ENCODE assay signal across 8 mouse cellular contexts in the genomic region with DNA sequence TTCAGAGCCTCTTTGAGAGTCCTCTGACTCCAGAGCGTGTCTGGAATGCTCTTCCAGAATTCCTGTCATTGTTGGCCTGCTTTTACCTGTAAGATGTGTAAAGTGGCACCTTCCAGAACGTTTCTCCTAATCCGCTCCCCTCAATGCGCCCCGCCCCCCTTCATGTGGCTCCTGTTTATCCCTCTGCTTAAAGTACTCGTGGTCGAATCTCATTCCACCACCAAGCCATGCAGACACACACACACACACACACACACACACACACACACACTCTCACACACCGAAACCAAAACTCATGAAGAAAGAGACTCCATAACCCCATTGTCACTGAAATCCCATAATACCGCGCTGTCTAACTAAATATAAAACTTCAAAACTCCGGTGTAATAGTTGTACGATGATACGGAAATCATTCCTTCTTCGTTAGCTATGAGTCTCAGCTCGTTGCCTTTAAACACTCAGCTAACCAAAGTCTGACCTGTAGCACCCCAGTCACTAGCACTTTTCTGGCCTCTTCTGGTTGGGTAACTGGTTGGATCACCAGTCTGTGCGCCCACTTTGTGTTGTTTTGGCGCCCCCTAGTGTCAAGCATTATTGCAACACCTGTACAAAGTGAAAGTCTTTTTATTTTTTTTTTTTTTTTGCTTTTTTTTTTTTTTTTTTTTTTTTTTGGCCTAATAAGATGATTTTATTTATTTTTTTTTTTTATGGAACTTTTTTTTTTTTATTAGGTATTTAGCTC. TPM values are rescaled to one million over a fixed set of nuclear protein-coding genes. Genes with fewer than 3 reads are reported as not detected.
DNase-seq lines count a peak whose midpoint lies in the region; ATAC-seq and TF ChIP-seq lines count a peak whose summit lies in the region.

No protein-coding gene starts in this region.

- no peak for TF ChIP-seq POLR2A in brain, embryonic 14.5 days (IDR thresholded peaks at IDR 0.05; ENCODE audit: borderline replicate concordance, extremely low read depth, insufficient read depth, insufficient read length, poor library complexity, severe bottlenecking)

- 0 out of 2 replicates have a peak, but pooled peaks cover 2% of the 10 kb centered on the region for H3K4me1 ChIP-seq in heart, embryonic 13.5 days
- H3K4me1 ChIP-seq in kidney, postnatal 0 days (replicated peaks; ENCODE audit: insufficient read depth, low read length) = no peaks in the 10 kb centered on the region
- H3K4me1 ChIP-seq in liver, embryonic 12.5 days = peaks cover 13% of the 10 kb centered on the region
- H3K4me1 ChIP-seq in stomach, embryonic 14.5 days (ENCODE audit: control insufficient read depth, insufficient read depth, low read length) = no peaks in the 10 kb centered on the region

- peak overlapping the region; percentile 20 for H3K4me3 ChIP-seq in heart, embryonic 13.5 days
- no peak overlapping the region for H3K4me3 ChIP-seq in kidney, postnatal 0 days (replicated peaks; ENCODE audit: low read depth, low read length)
- no peak overlapping the region for H3K4me3 ChIP-seq in liver, embryonic 12.5 days
- no peak overlapping the region for H3K4me3 ChIP-seq in stomach, embryonic 14.5 days (ENCODE audit: low read depth, low read length)

- no peaks in the 10 kb centered on the region for H3K27me3 ChIP-seq in heart, embryonic 13.5 days (replicated peaks)
- H3K27me3 ChIP-seq in kidney, postnatal 0 days (ENCODE audit: insufficient read depth, low read length) = no peaks in the 10 kb centered on the region
- H3K27me3 ChIP-seq in liver, embryonic 12.5 days (replicated peaks) = no peaks in the 10 kb centered on the region
- H3K27me3 ChIP-seq in stomach, embryonic 14.5 days (ENCODE audit: control insufficient read depth, insufficient read depth, low read length) = no peaks in the 10 kb centered on the region

- no peaks in the 10 kb centered on the region for H3K9me3 ChIP-seq in heart, embryonic 13.5 days
- H3K9me3 ChIP-seq in kidney, postnatal 0 days (replicated peaks; ENCODE audit: low read length) = no peaks in the 10 kb centered on the region
- H3K9me3 ChIP-seq in liver, embryonic 12.5 days (replicated peaks) = no peaks in the 10 kb centered on the region
- H3K9me3 ChIP-seq in stomach, embryonic 14.5 days (ENCODE audit: control insufficient read depth, low read depth, low read length) = no peaks in the 10 kb centered on the region

- peak overlapping the region; percentile 44 for H3K4me2 ChIP-seq in heart, embryonic 13.5 days
- peak overlapping the region; percentile 23; the same call in 1 of the 2 replicates for H3K4me2 ChIP-seq in kidney, postnatal 0 days (ENCODE audit: low read length)
- H3K4me2 ChIP-seq in liver, embryonic 12.5 days = peak overlapping the region; percentile 11; the same call in 1 of the 2 replicates
- H3K4me2 ChIP-seq in stomach, embryonic 14.5 days (replicated peaks; ENCODE audit: low read depth, low read length) = 0 out of 2 replicates have a peak overlapping the region, but pooled peaks have one; percentile 3

- H3K36me3 ChIP-seq in heart, embryonic 13.5 days = no peaks in the 10 kb centered on the region
- H3K36me3 ChIP-seq in kidney, postnatal 0 days (ENCODE audit: insufficient read depth, low read length) = no peaks in the 10 kb centered on the region
- no peaks in the 10 kb centered on the region for H3K36me3 ChIP-seq in liver, embryonic 12.5 days
- no peaks in the 10 kb centered on the region for H3K36me3 ChIP-seq in stomach, embryonic 14.5 days (ENCODE audit: control insufficient read depth, insufficient read depth, low read length)

- DNase-seq in B cell, adult 2 months = peak; percentile 91
- peak; percentile 89 for DNase-seq in brain, embryonic 14.5 days (ENCODE audit: low read depth)
- peak; percentile 91 for DNase-seq in kidney, postnatal 0 days (ENCODE audit: low spot score)
- DNase-seq in natural killer cell, adult 2 months (ENCODE audit: low spot score in 2 of 2) = peak; percentile 83 to 87

- ATAC-seq in erythroid progenitor cell, adult 5-6 weeks (replicated peaks; ENCODE audit: low FRiP score, poor library complexity, severe bottlenecking) = peak; percentile 86
- no peak; the same call in 1 of the 2 replicates for ATAC-seq in heart, embryonic 13.5 days (ENCODE audit: extremely low read depth, insufficient number of reproducible peaks, low FRiP score, low TSS enrichment)
- ATAC-seq in kidney, postnatal 0 days (replicated peaks; ENCODE audit: low FRiP score, low read depth) = peak; percentile 84
- peak; percentile 69 for ATAC-seq in liver, embryonic 12.5 days
- peak; percentile 67; the same call in 1 of the 2 replicates for ATAC-seq in stomach, embryonic 14.5 days (ENCODE audit: insufficient number of reproducible peaks, insufficient read depth, low FRiP score, low read depth)

- H3K27ac ChIP-seq in heart, embryonic 13.5 days (replicated peaks) = no peak overlapping the region
- no peak overlapping the region for H3K27ac ChIP-seq in kidney, postnatal 0 days
- H3K27ac ChIP-seq in liver, embryonic 12.5 days = no peak overlapping the region
- H3K27ac ChIP-seq in stomach, embryonic 14.5 days (ENCODE audit: low read length) = no peak overlapping the region

- peak; percentile 77 for TF ChIP-seq CTCF in brain, embryonic 14.5 days (IDR thresholded peaks at IDR 0.05; ENCODE audit: borderline replicate concordance, extremely low read depth, insufficient read depth, insufficient read length)
- TF ChIP-seq CTCF in kidney, postnatal 0 days (IDR thresholded peaks at IDR 0.05; ENCODE audit: low read depth) = peak; percentile 88

- peak overlapping the region; percentile 50; the same call in 1 of the 2 replicates for H3K9ac ChIP-seq in heart, embryonic 13.5 days
- H3K9ac ChIP-seq in kidney, postnatal 0 days (ENCODE audit: low read depth, low read length) = no peak overlapping the region
- no peak overlapping the region for H3K9ac ChIP-seq in liver, embryonic 12.5 days
- H3K9ac ChIP-seq in stomach, embryonic 14.5 days (replicated peaks; ENCODE audit: low read depth, low read length) = no peak overlapping the region

- 41% methylated on average over 17 of the region's 17 CpGs for WGBS in heart, embryonic 13.5 days
- WGBS in kidney, postnatal 0 days = 39% methylated on average over 17 of the region's 17 CpGs
- 41% methylated on average over 17 of the region's 17 CpGs for WGBS in liver, embryonic 12.5 days (ENCODE audit: insufficient replicate concordance)
- 45% methylated on average over 17 of the region's 17 CpGs for WGBS in stomach, embryonic 14.5 days

RNA-seq across cellular contexts. Expression of gene Sf3b5, which starts 8.2 kb away (rescaled TPM):
- polyA plus RNA-seq in brain, embryonic 14.5 days (2012; rRNA removed) = 30.1 and 53.7 TPM in 2 replicates
- total RNA-seq in erythroid progenitor cell, adult 5-6 weeks (2015; ENCODE audit: low replicate concordance) = 4.7 and 6.7 TPM in 2 replicates
- 3.7 and 5.6 TPM in 2 replicates for total RNA-seq in erythroid progenitor cell, adult 5-6 weeks (2017; ENCODE audit: low replicate concordance)
- polyA plus RNA-seq in heart, embryonic 13.5 days (2015; fragmentation: Nextera tagmentation; extraction: Ambion mirVana) = 28.9 and 32.3 TPM in 2 replicates
- 36.5 and 37.2 TPM in 2 replicates for polyA plus RNA-seq in kidney, postnatal 0 days (2015; fragmentation: Nextera tagmentation; extraction: Ambion mirVana)
- 30.7 and 32.9 TPM in 2 replicates for polyA plus RNA-seq in liver, embryonic 12.5 days (2016; fragmentation: Nextera tagmentation; extraction: Ambion mirVana)
- 45.9 and 47.4 TPM in 2 replicates for polyA plus RNA-seq in stomach, embryonic 14.5 days (2014; fragmentation: Nextera tagmentation; extraction: Ambion mirVana)

RNA-seq across cellular contexts. Expression of gene Stx11, which starts 32.8 kb away (rescaled TPM):
- polyA plus RNA-seq in brain, embryonic 14.5 days (2012; rRNA removed) = 0.95 and 1.0 TPM in 2 replicates
- total RNA-seq in erythroid progenitor cell, adult 5-6 weeks (2015; ENCODE audit: low replicate concordance) = 5.9 and 11.5 TPM in 2 replicates
- 6.9 and 10.2 TPM in 2 replicates for total RNA-seq in erythroid progenitor cell, adult 5-6 weeks (2017; ENCODE audit: low replicate concordance)
- polyA plus RNA-seq in heart, embryonic 13.5 days (2015; fragmentation: Nextera tagmentation; extraction: Ambion mirVana) = 2.9 and 5.0 TPM in 2 replicates
- 1.6 and 2.4 TPM in 2 replicates for polyA plus RNA-seq in kidney, postnatal 0 days (2015; fragmentation: Nextera tagmentation; extraction: Ambion mirVana)
- 15.1 and 16.6 TPM in 2 replicates for polyA plus RNA-seq in liver, embryonic 12.5 days (2016; fragmentation: Nextera tagmentation; extraction: Ambion mirVana)
- 4.0 and 4.8 TPM in 2 replicates for polyA plus RNA-seq in stomach, embryonic 14.5 days (2014; fragmentation: Nextera tagmentation; extraction: Ambion mirVana)
